Mouse (Mus musculus) heart, postnatal 0 days (tissue): Measurements from ENCODE around the gene Sparc.

Source experiments
- CTCF ChIP-seq: IDR thresholded peaks from 2 replicates; pipeline ENCODE4 v1.5.1; 2016; ENCODE audit warnings: antibody characterized with exemption, control low read depth, low read depth
- EP300 ChIP-seq: IDR thresholded peaks from 2 replicates; pipeline ENCODE4 v1.6.1; 2016; ENCODE audit warnings: antibody characterized with exemption, low read depth

DNA sequence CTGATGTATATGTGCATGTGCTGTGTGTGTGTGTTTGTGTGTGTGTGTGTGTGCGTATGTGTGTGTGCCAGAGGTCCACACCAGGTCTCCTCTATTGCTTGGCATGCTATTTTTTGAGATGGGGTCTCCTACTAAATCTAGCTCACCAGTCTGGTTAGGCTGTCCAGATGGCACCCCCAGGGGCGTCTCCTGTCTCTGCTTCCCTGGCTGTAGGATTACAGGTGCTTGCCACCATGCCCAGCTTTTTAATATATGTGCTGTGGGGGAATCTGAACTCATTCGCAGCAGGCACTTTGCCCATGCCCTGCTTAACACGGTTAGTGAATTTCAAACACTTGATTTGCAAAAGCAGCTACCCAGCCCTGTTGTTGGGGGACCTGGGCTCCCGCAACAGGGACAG is 57.1 kb downstream of the Sparc start:
- no peak for TF ChIP-seq CTCF
- TF ChIP-seq EP300, result no peak
